Mouse (Mus musculus) kidney, adult 11 months (tissue): Measurements from ENCODE around the gene Klf15.

Experiments used
- DNase-seq: peaks from one replicate; pipeline ENCODE4 v3.0.0; 2022

Klf15 gene

DNA sequence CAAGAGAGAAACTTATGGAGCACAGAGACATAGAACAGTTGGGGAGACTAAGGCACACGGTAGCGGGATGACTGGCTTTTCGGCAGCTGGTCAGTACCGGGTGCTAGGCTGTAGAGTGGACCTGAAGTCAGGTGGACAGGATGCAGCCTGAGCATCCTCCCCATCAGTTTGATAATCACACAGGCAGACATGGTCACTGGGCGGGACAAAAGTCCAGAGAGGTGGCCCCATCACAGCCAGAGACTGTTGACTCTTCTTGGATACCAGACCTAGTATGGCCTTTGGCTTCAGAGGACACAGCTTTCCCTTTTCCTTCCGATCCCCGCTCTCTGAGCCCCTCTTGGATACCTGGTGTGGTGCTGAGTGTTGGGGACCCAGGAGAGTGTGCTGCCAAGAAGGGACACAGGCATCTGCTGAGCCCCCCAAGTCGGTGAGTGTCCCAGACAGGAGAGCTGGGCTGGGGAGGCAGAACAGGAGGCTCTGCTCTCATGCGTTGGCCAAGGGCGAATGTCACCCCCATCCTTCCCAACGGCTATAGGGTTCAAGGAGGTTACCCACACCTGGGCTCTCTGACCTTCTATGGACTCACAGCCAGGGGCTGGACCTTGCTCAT lies 2.8 kb downstream of the Klf15 start:
- no peak for DNase-seq

DNA sequence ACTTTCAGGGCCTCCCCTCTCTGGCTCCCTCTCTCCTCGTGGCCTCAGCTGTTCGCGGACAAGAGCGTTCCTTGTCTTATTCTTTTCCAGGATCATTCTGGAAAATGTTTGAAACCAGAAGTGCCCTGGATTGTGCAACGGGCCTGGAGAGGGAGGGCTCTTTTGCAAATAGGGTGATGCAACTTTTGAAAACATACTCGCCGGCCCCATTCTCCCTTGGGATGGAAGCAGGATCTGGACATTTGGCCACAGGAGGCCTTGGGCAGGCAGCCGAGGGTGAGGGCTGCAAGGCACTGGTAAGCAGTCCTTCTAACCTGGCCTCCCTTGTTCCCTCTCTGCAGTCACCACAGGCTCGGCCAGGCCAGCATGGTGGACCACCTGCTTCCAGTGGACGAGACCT lies 3.7 kb downstream of the Klf15 start:
- no peak for DNase-seq

DNA sequence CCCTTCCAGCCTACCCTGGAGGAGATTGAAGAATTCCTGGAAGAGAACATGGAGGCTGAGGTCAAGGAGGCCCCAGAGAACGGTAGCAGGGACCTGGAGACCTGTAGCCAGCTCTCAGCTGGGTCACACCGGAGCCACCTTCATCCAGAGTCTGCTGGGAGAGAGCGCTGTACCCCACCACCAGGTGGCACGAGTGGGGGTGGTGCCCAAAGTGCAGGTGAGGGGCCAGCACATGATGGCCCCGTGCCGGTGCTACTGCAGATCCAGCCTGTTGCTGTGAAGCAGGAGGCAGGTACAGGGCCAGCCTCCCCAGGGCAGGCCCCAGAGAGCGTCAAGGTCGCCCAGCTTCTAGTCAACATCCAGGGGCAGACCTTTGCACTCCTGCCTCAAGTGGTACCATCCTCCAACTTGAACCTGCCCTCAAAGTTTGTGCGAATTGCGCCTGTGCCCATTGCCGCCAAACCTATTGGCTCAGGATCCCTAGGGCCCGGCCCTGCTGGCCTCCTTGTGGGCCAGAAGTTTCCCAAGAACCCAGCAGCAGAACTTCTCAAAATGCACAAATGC lies 4.6 kb downstream of the Klf15 start:
- DNase-seq = peak; percentile 78

DNA sequence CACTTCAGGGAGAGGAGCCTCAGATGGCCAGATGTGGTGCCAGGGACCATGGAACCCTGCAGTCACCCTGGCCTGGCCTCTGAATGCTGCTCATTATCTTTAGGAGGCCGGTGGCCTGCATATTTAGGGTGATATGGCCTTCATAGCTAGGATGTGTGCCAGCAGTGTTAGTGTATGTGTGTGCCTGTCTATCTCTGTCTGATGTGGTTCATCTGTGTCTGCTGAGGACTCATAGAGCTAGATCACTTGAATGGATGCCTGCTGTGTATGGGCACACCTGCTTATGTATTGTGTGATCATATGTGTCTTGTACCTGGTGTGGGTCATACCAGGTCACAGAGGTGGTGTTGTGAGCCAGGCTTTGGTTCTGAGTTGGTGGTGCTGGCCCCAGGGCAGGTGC lies 5.8 kb downstream of the Klf15 start:
- no peak for DNase-seq

DNA sequence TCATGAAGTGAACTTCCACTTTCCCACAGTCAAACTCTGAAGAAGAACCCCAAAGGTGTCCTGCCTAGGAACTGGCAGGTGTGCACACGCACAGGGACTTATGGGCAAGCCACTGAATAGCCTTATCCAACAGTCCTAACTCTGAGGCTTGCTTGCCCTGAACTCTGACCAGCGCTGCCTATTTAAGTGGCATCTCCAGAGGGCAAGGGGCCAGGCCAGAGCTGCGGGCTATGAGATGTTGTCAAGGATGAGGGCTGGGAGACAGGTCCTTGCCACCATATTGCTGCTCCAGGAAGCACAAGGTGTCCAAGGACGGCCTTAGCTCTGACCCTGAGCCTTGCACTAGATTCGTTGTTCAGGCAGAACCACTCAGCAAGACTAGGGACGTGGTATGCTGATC lies 6.7 kb downstream of the Klf15 start:
- DNase-seq = no peak

DNA sequence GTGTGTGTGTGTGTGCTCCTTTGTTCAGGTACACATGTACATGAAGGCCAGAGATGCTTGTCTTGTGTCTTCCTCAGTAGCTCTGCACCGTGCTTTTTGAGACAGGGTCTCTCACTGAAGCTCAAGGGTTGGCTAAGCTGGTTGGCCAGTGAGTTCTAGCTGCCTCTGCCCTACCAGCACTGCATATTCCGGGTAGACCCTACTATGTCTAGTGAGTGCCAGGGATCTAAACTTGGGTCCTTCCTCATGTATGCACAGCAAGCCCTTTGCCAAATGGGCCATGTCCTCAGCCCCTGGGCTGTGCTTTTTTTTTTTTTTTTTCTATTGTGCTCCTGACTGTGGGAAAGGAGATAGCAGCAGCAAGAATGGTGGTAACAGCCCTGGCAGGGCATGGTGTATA lies 7.9 kb downstream of the Klf15 start:
- DNase-seq = no peak

DNA sequence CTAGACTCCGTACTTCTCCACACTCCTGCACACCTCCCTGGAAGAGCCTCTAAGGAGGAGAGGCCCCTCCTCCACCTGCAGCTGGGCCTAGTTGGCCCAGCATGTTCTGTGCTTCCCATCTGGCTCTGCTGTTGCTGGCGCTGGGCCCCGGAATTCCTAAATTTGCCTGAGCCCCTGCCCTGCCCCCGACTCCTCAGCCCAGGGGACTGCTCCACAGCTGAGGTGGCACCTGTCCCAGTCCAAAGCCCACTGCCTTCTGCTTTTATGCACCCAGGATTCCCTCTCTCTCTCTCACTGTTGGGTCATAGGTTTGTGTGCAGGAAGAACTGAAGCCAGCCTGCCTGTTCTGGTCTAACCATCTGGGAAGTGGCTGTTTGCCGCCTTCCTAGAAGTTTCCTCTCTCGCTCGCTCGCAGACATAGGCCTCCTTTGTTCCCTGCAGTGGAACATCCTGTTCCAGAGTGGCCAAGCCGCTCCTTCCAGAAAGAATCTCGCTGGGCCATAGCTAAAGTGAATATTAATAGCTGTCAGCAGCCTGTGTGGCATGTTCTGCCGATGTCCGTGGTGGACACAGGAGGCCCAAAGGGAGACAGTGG lies 8.7 kb downstream of the Klf15 start:
- no peak for DNase-seq

DNA sequence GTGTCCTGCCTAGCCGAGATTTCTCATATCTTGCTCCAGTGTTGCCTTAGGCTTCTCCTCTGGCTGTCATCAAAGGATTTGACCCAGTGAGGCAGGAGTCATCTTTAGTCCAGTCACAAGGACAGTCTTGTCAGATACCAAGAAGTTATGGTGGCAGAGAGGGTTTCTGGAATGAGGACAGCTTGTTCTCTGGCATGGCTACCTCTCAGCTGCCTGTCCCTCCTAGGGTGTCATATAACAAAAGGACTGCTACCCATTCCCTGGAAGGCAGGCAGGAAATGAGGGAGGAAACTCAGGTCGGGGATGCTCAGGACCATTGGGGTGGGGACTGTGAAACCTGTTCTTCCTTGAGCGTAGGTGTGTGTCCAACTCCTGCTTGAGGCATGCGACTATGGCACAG lies 9.7 kb downstream of the Klf15 start:
- no peak for DNase-seq

DNA sequence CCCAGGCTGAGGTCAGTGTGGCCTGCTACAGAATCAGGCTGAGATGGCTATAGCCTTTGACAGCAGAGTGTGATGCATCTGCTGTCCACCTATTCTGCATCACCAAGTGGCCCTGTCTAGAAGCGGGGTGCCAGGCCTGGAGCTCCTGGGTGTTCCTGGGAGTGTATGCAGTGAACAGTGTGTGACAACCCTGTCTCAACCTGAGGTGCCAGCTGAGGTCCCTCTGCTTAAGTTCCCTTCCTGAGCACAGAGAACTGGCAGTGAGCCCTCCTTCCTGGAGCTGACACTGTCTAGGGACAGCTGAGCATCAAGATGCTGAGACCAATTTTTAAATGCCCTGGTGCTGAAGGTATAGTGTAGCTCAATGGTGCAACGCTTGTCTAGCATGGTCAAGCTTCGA lies 10.3 kb downstream of the Klf15 start:
- no peak for DNase-seq

DNA sequence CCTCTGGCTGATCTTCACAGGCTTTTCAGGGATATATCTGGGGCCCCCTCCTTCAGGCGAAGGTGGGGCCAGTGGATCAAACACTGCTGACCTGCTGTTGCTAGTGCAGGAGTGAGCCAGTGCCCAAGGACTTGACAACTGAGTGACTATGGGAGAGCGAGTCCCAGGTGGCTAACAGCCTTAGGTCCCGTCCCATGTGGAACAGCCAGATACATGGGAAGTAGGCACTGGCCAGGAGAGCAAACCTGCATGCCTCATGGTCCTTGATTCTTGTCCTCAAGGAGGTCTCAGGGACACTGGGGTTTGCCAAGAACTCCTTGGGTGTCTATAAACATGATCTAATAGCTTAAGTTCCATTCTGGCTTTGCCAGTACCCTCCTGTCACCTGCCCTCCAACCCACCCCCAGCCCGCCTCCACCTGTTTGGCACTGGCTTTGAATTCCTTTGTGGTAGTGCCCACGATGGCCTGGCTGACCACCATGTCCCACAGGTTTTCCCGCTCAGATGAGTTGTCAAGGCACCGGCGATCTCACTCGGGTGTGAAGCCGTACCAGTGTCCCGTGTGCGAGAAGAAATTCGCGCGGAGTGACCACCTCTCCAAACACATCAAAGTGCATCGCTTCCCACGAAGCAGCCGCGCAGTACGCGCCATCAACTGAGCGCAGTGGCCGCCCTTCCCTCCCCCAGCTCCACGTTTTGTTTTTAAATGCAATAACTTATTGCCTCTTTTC lies 11.4 kb downstream of the Klf15 start:
- DNase-seq = no peak

DNA sequence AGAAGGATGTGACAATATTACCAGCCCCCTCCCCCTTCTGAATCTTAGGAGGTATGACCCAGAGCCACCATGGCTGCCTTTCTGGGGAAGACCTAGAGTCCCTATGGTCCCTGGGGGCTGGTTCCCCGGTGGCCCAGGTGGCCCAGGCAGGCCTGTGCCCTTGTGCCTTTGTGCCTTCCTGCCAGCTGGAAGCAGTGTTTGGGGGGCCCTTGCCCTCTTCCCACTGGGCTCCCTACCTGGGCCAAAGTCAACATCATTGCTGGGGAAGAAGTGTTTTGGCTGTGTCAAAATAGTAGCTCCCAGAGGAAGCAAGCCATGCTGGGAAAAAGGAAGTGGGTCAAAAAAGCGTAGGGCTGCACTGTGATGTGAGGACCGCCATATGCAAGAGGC lies 12.0 kb downstream of the Klf15 start:
- no peak for DNase-seq

DNA sequence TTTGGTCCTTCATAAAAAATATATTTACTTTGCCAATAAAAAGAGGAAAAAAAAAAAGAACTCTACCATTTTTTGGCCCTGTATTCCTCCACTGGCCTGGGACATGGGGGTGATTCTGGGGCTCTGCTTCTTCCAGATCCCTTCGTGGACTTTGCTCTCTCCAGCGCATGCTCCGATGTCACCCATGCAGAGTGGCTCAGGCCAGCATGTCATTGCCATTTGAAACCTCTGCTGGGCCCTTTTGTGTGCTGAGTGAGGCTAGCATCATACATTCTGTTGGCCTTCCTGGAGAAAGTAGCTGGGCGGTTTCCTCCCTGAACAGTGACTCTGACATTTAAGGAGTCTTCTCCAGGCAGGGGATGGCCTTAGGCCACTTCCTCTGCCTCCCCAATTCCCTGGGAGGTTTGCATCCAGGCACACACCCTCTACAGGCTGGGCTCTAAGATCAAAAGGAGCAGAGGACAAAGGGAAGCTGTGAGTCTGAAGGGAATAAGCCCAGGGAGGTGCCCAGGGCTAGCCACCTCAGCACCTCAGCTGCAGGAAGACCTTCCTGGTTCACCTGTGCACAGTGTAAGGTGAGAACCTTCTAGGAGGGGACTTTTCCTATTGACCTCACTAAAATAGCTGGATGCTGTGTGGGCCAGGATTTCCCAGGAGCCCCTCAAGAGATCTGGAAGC lies 12.9 kb downstream of the Klf15 start:
- DNase-seq = no peak

DNA sequence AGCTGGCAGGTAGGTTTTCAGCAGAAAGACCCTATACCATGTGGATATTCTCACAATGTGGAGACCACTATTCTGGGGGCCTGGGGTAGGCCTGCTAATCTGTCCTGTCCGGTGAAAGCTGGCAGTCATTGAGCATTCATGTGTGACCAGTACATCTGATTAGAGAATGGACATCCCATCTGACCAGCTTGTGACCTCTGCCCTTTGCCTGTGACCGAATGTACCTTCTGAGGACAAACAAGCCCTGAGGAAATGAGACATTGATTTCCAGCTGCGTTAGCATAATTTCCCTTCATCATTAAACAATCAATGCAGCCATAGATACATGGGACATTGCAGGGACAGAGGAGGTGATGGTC lies 13.5 kb downstream of the Klf15 start:
- DNase-seq = no peak

DNA sequence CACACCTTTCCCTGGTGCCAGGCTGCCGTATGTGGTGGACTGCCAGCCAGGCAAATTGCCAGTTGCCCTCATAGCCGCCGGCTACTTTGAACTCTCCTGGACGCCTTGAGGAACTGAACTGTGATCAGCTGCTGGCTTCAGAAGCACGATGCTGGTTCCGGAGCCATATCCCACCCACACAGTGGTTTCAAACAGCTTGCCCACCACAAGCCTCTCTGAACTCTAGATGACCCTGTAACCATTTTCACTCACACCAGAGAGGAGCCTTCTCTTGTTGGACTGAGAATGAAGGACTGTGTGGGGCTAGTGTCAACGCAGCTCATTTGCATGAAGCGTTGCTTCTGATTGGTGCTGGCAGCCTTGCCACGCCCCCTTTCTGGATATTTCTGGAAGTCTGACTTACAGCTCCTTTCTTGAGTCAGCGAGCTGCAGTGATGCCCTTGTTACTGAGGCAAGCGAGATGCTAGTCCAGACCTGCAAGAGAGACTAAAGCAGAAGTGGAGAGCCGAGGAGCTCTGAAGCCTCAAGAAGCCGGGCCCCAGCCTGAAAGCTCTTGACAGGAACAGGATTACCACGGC lies 14.7 kb downstream of the Klf15 start:
- peak; percentile 83 for DNase-seq

DNA sequence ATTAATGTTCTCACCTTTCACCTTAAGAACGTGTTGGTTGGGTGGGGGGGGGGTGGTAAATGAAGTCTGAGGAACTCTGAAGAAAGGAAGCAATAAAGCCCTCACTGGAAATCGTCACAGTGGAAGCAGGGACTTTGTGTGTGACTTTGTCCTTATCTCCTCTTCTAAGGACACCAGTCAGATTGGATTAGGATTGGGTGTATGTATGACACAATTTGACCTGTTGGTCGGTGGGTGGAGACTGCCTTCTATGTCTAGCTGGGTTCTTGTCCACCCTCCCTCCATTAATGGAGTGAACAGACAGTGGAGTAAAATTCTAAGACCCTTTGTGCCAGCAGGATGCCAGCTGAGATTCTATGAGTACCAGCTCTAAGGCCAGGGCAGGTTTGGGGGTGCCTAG lies 21.9 kb downstream of the Klf15 start:
- no peak for DNase-seq

DNA sequence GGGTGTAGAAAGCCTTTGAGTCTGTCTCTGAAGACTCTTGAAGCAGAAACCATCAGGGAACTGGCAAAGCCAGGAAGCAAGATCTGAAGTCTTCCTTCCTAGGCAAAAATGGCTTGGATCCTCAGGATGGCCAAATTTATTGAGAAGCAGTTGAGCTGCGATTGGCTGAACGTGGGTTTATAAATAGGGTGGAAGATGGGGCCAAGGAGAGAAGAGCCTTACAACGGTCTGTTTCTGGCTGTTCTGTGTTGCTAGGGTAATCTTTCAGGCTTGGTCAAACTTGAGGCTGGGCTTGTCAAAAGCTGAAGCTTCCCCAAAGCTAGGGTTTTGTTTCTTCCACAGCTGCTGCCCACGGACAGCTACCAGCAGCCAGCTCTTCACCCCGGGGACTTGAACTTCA lies 22.5 kb downstream of the Klf15 start:
- no peak for DNase-seq

DNA sequence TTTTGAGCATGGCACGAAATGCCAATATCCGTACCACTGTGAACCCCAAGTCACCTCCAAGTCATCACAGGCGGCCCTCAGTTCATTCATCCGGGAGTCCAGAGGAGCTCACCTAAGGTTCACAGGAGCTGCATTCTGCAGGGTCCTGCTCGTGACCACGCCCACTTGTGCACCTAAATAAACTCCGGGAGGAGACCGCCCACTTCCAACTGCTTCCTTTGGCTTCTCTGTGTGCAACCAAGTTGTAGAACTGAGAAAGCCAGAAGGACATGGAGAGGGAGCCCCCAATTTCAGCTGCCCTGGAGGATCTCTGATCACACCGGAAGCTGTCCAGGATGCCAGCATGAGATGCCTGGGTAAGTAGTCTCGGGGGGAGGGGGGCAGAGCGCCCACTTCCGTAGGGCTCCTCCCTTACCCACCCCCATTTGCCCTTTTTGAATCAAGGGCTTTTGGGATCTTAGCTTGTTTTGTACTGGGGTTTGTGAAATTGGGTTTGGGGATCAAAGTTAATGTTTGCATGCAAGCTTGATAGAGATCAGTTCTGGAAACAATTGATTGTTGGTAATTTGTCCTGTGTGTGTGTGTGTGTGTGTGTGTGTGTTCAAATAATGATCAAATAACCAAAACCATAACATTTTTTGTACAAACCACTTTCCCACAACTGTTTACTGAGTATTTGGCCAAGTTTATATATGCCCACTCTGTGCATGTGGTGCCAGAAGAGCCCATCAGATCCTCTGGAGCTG lies 24.0 kb downstream of the Klf15 start, which contains the start of gene Aldh1l1:
Gene Aldh1l1, plus strand, starts transcription at position 252 of the 746 bp plus-strand sequence.
- no peak for DNase-seq

DNA sequence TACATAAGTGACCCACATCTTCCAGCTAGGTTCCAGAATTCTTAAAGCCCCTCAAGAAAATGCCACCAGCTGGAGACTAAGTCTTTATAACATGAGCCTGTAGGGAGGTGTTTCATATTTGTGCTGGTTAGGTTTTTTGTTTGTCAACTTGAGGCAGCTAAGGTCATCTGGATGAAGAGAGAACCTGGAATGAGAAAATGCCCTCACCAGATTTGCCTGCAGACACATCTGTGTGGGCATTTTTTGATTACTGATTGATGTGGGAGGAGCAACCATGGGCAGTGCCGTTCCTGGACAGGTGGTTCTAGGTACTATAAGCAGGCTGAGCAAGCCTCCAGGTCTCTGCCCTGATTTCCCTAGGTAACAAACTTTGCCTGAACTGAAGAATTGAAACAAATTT lies 25.2 kb downstream of the Klf15 start:
- no peak for DNase-seq

DNA sequence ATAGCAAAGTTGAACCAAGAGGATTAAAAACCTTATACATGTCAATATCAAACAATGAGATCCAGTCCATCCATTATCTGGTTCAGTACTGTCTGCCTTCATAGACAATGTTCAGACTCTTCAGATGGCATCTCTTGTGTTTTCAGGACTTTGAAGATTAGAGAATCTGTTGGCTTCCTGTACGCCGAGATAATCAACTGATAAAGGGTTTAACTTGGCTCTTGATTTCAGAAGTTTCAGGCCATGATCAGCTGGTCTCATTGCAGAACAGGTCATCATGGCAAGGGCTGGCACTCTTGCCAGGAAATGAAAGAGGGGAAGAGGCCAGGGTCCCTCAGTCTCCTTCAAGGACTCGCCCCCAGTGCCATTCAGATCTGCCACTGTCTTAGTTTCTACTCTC lies 27.2 kb downstream of the Klf15 start:
- DNase-seq = no peak

DNA sequence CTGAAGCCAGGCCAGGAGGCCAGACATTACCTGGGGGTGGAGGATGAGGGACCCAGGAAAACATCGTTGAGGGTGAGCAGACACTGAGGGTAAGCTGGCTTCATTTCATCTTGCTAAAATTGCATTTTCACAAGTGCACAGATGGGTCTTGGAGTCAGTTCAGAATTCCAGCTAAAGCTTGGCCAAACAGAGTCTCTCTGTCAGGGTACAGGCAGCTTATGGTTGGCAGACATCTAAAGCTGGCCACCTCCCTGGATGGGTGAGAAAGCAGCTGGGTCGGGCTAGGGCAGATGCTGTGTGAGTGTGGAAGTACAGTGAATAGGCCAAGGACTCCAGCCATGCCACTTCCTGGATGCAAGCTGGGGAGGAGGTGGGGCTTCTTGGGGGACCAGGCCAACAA lies 28.6 kb downstream of the Klf15 start:
- no peak for DNase-seq

DNA sequence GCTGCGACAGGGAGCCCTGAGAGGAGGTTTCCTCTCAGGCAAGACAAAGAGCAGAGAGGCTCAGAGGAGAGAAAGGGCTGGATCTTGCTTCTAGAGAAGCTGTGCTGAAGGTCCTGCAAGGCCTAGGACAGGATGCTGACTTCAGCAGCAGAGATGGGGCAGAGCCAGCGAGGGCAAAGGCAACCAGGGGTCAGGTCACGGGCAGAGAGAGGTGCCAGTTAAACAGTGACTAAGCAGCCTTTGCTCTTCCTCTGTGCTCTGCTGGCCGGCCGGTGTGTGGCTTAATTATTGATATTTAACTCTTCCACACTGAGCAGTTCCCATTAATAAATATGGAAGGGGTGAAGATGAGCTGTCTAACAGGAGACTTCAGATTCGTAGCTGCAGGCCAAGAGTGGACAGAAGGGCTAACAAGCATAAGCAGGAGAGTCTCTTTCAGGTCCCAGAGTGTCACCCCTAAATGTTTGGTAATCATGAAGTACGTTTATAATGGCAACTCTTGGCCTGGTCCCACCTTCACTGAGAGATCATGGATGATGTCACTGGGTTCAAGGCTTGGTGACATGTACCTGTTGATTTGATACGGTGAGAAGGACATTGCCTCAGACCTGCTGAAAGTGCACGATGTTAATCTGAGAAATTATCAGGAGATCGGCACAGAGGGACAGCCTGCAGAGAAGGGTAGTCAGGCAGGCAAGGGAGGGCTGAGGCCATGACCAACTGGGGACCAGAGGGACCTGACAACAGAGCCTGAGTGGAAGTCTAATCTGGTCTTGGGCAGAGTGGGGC lies 29.8 kb downstream of the Klf15 start:
- DNase-seq = peak; percentile 94

DNA sequence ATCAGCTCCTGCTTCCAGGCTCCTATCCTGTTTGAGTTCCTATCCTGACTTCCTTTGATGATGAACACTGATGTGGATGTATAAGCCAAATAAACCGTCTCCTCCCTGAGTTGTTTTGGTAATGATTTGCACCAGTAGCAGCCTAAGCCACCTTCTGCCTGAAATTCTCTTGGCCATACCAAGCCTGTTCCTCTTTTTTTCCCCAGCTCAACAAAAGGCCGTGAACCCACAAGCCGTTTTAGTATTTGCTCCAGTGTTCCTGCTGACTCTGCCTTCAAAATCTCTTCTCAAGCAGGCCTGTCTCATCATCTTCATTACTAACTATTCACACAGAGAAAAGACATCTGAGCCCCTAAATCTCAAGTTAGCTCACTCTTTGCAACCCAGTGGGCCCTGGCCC lies 31.8 kb downstream of the Klf15 start:
- DNase-seq = no peak
